Mouse (Mus musculus) liver (tissue): ENCODE measurements around the gene Hc.

Experiments
- DNase-seq: peaks from one replicate; pipeline ENCODE4 v3.0.0-alpha.2; 2020; ENCODE audit warnings: mixed read lengths

Gene Hc

DNA sequence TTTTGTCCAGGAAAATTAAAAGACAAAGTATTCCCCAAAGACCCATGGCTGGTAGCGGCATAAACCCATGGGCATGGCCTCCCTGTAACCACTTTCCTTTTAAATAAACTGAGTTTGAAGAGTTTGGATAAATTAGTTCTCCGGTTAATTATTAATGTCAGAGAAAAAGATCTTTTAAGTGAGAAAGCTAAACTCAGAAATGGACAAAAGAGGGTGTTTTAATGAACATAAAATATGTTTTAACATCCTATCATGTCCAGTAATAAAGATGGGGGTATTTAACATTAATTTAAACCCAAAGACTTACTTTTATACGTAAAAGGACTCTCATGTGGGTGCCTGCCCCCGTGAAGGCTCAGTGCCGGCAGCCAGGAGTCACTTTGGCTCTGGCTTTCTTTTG lies at the start of gene Hc:
Gene Hc, minus strand, starts transcription at position 101 of the 400 bp plus-strand sequence.
- DNase-seq, result no peak

DNA sequence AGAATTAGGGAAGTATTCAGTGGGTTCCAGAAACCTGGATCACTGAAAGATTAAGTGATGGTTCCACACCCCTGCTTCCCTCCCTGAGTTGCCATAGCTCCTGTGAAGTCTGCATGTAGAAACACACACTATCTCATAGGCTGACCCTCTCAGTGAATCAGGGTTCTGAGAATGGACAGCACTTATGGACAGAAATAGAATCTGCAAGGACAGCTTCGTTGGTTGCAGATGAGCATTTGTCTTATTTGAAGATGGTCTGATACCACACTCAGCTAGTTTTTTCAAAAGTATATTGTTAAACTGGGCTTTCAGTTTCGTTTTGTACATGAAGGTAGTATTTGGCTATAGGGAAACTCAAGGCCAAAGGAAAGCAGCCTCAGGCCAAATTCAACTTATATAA lies 49.3 kb upstream of the Hc start:
- no peak for DNase-seq

DNA sequence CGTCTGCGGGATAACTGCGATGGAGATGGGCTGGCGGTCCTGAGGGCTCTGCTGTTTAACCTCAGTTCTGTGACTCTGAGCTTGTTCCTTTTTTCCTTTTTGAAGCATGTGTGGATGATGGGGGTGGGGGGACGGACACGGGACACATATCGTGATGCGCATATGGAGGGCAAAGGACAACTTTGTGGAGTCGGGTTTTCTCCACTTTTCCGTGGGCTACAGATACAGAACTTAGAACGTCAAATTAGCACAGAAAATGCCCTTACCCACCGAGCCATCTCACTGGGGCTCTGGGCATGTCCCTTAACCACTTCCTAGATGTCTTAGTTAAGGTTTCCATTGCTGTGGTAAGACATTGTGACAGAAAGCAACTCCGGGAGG lies 48.7 kb upstream of the Hc start:
- DNase-seq, result no peak

GRCm38 (mm10) chr2:35109141-35109923 lies 48.1 kb upstream of the Hc start, which contains the start of gene Cntrl:
Gene Cntrl (plus strand): TSS chr2:35109492.
- DNase-seq, result peak; percentile 97

GRCm38 (mm10) chr2:35108712-35109111 lies 47.5 kb upstream of the Hc start:
- DNase-seq, result peak; percentile 58

GRCm38 (mm10) chr2:35107984-35108635 lies 46.9 kb upstream of the Hc start:
- DNase-seq, result peak; percentile 15

GRCm38 (mm10) chr2:35104843-35105242 lies 43.6 kb upstream of the Hc start:
- DNase-seq, result no peak

GRCm38 (mm10) chr2:35103558-35103957 lies 42.3 kb upstream of the Hc start:
- DNase-seq, result peak; percentile 16

- DNase-seq, result no peak
These were observed 41.5 kb upstream of the Hc start for GRCm38 (mm10) chr2:35102777-35103176.

DNA sequence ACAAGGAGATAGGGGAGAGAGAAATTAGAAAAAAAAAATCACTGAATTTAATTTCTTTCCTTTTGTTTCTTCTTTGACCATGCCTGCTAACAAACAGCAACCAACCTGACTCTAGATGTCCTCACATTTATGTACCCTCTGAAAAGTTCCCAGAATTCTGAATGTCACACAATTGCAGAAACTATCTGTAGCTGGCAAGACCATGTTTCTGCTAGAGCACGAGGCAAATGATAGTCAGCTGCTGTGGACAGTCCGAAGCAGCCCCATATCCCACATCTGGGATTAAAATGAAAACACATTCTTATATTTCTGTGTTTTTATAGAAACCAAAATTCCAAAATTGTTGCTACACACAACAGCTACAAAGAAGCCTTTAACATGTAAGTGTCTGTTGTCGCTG lies 40.2 kb upstream of the Hc start, which contains the start of gene AI182371:
Gene AI182371, minus strand, starts transcription at position 101 of the 400 bp plus-strand sequence.
- DNase-seq, result no peak

DNA sequence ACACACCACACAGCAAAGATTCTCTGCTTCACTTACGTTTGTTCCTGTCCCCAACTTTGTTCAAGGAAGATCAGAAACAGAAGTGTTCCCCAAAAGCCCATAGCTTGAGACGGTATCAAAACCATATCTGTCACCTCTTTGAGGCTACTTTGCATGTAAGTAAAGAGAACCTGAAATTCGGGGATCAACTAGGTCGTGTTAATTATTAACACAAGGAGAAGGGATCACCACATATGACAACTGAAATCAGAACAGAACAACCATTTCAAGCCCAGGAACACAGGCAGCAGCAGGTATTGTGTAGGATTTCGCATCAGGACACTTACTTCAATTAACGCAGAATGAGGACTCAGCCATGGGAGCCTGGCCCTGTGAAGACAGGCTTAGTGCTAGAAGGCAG lies 39.3 kb upstream of the Hc start:
- no peak for DNase-seq

DNA sequence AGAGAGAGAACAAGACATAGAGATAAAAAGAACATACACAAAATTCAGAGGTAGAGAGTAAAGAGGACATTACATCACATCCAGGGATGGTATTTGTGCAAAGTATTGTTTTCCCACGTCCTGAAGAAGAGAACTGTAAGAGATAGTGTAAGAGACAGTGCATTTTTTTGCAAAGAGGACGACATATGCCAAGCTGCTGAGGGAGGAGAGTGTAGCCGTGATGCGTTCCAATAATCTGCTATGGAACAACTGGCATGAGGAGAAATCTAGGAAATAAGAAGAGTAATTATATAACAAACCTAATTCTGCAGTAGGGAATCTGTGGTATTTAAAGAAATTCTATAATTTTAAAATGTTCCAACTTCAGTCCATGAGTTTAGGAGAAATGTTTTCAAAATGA lies 26.2 kb upstream of the Hc start:
- DNase-seq, result no peak

GRCm38 (mm10) chr2:35079166-35079565 lies 17.9 kb upstream of the Hc start:
- DNase-seq, result no peak

DNA sequence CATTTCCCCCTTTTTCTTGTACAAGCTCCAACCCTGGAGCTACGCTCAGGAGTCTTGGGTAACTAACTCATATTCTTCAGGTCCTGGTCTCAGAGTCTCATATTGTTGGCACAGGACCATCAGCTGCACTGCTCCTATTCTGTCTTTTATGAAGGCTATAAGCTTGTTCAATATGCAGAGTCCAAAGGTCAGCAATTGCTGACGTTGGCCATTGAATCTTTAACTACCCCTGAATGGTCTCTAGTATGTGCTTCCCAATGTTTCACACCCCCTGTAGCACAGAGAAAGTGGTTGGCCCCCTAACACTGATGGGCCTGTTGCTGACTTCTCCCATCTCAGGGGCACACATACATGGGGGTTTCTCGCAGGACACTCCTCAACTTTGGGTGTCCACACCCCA lies 13.1 kb upstream of the Hc start:
- DNase-seq, result no peak

- DNase-seq, result no peak
These were observed 11.3 kb upstream of the Hc start for GRCm38 (mm10) chr2:35072547-35072946.

GRCm38 (mm10) chr2:35070275-35070674 lies 9.0 kb upstream of the Hc start:
- no peak for DNase-seq

DNA sequence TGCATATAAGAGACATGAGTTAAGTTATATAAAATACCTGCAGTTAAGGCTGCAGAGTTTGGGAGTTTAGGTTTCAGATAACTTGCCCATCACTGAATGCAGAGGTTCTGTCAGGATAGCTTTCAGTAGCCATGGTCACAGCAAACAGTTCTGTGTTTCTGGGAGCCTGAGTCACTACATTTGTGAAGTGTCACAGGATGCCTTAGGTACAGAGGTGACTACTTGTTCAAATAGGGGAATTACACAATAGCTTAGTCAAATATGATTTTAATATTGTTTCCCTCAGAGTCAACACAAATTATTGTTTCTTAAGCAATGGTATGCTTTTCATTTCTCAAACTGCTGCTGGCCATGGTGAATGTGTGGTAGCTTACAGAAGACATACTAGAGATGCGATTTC lies 7.9 kb upstream of the Hc start:
- DNase-seq, result no peak

GRCm38 (mm10) chr2:35067117-35067516 lies 5.9 kb upstream of the Hc start:
- no peak for DNase-seq

GRCm38 (mm10) chr2:35066525-35067082 lies 5.4 kb upstream of the Hc start:
- DNase-seq, result no peak

- DNase-seq, result no peak
These were observed 2.2 kb upstream of the Hc start for GRCm38 (mm10) chr2:35063333-35064030.

- DNase-seq, result no peak
These were observed 341 bp downstream of the Hc start for GRCm38 (mm10) chr2:35060897-35061296.

GRCm38 (mm10) chr2:35060256-35060655 lies 982 bp downstream of the Hc start:
- DNase-seq, result no peak

DNA sequence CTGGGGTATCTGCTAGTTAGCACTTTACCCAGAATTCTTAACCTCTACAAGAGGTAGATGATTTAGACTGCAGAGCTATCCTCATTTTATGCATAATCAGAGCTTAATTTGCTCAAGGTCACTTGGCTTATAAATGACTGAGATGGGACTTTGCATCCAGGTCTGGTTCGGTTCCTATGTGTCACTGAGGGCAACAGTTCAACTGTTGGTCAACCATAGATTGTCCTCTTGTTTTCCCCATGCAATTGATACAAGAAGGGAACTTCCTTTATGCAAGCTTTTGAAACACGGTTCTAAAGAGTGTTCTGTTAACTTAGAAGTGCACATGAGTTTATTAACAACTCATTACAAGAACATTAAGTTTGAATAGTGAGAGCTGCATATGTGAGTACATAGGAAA lies 2.9 kb downstream of the Hc start:
- DNase-seq, result no peak
